Mouse (Mus musculus) MEL (cell line): ENCODE data around the gene Fam19a2. TPM values are rescaled to one million over a fixed set of nuclear protein-coding genes. Genes with fewer than 3 reads are reported as not detected.

ENCODE experiments used
- DNase-seq: peaks from one replicate; pipeline ENCODE4 v3.0.0; 2011; ENCODE audit warnings: low read depth, low spot score
- H3K27ac ChIP-seq: 2 replicates; pipeline ENCODE4 v1.5.1; 2012; ENCODE audit warnings: low read depth, mild to moderate bottlenecking, control low read depth, low read length, moderate library complexity; ENCODE audit not compliant: control insufficient read depth
- H3K27me3 ChIP-seq, 2 experiments: fragments of 150-350 bp in 1 of 2; sonication (generic) in 1 of 2; 2 replicates each; pipeline ENCODE4 v1.6.1; 2012; ENCODE audit warnings: low read length in 2 of 2, mild to moderate bottlenecking in 2 of 2, improper control_type of control experiment in 1 of 2, moderate library complexity in 1 of 2; ENCODE audit not compliant: insufficient read depth in 2 of 2, control insufficient read depth in 1 of 2
- H3K36me3 ChIP-seq, 2 experiments: 2 replicates each; pipeline ENCODE4 v1.6.1; 2012 to 2014; ENCODE audit warnings: low read length in 2 of 2, improper control_type of control experiment in 1 of 2, inconsistent platforms in 1 of 2, mild to moderate bottlenecking in 1 of 2; ENCODE audit not compliant: insufficient read depth in 2 of 2, control insufficient read depth in 1 of 2
- H3K4me1 ChIP-seq, 2 experiments: fragments of 150-350 bp in 1 of 2; sonication (generic) in 1 of 2; 2 replicates each; pipeline ENCODE4 v1.6.1; 2012; ENCODE audit warnings: low read length in 2 of 2, improper control_type of control experiment in 1 of 2, mild to moderate bottlenecking in 1 of 2; ENCODE audit not compliant: insufficient read depth in 2 of 2, control insufficient read depth in 1 of 2
- H3K4me3 ChIP-seq, 2 experiments: fragments of 150-350 bp in 1 of 2; sonication (generic) in 1 of 2; 2 replicates each; pipeline ENCODE4 v1.5.1; 2012; ENCODE audit warnings: low read depth in 2 of 2, low read length in 2 of 2, mild to moderate bottlenecking in 2 of 2, moderate library complexity in 2 of 2, control low read depth in 1 of 2, improper control_type of control experiment in 1 of 2; ENCODE audit not compliant: control insufficient read depth in 1 of 2, insufficient read depth in 1 of 2
- H3K79me2 ChIP-seq: 2 replicates; pipeline ENCODE4 v1.6.1; 2012; ENCODE audit warnings: mild to moderate bottlenecking, low read length, moderate library complexity; ENCODE audit not compliant: control insufficient read depth, poor library complexity, insufficient read depth
- H3K9ac ChIP-seq: 2 replicates; pipeline ENCODE4 v1.6.1; 2012; ENCODE audit warnings: low read depth, mild to moderate bottlenecking, control low read depth, low read length, moderate library complexity; ENCODE audit not compliant: control insufficient read depth, poor library complexity, severe bottlenecking
- H3K9me3 ChIP-seq: fragments of 150-350 bp; sonication (generic); replicated peaks from 2 replicates; pipeline ENCODE4 v1.6.1; 2012; ENCODE audit warnings: mild to moderate bottlenecking, low read length, improper control_type of control experiment, moderate library complexity; ENCODE audit not compliant: insufficient read depth
- BHLHE40 ChIP-seq: IDR thresholded peaks from 2 replicates; pipeline ENCODE4 v1.6.1; 2012; ENCODE audit warnings: low read depth, mild to moderate bottlenecking, inconsistent platforms, low read length, improper control_type of control experiment, borderline replicate concordance
- CHD1 ChIP-seq: IDR thresholded peaks from 2 replicates; pipeline ENCODE4 v1.6.1; 2012; ENCODE audit warnings: low read depth, mild to moderate bottlenecking, inconsistent platforms, low read length, improper control_type of control experiment
- E2F4 ChIP-seq: IDR thresholded peaks from 2 replicates; pipeline ENCODE4 v1.6.1; 2011; ENCODE audit warnings: low read depth, low read length, improper control_type of control experiment, borderline replicate concordance
- EP300 ChIP-seq, 2 experiments: IDR thresholded peaks; 2 replicates each; pipeline ENCODE4 v1.6.1; 2011; ENCODE audit warnings: improper control_type of control experiment in 2 of 2, low read length in 2 of 2, low read depth in 1 of 2, mild to moderate bottlenecking in 1 of 2
- ETS1 ChIP-seq: IDR thresholded peaks from 2 replicates; pipeline ENCODE4 v1.6.1; 2012; ENCODE audit warnings: low read depth, mild to moderate bottlenecking, inconsistent platforms, low read length, improper control_type of control experiment, moderate library complexity
- JUND ChIP-seq: IDR thresholded peaks from 2 replicates; pipeline ENCODE4 v1.6.1; 2011; ENCODE audit warnings: low read depth, mild to moderate bottlenecking, improper control_type of control experiment, low read length
- KAT2A ChIP-seq: conservative IDR thresholded peaks from 2 replicates; pipeline ENCODE4 v1.6.1; 2012; ENCODE audit warnings: low read depth, low read length, improper control_type of control experiment, inconsistent platforms
- MAX ChIP-seq: IDR thresholded peaks from 2 replicates; pipeline ENCODE4 v1.6.1; 2011; ENCODE audit warnings: low read length, improper control_type of control experiment
- MEF2A ChIP-seq: IDR thresholded peaks from 2 replicates; pipeline ENCODE4 v1.6.1; 2014; ENCODE audit warnings: low read depth, mild to moderate bottlenecking, inconsistent platforms, low read length, improper control_type of control experiment; ENCODE audit not compliant: poor library complexity, insufficient replicate concordance, severe bottlenecking; ENCODE audit errors: extremely low read depth
- MYC ChIP-seq: IDR thresholded peaks from 2 replicates; pipeline ENCODE4 v1.6.1; 2011; ENCODE audit warnings: low read depth, mild to moderate bottlenecking, low read length, improper control_type of control experiment, moderate library complexity
- NELFE ChIP-seq: IDR thresholded peaks from 2 replicates; pipeline ENCODE4 v1.6.1; 2011; ENCODE audit warnings: low read depth, low read length, improper control_type of control experiment
- NRF1 ChIP-seq: IDR thresholded peaks from 2 replicates; pipeline ENCODE4 v1.6.1; 2014; ENCODE audit warnings: low read depth, mild to moderate bottlenecking, inconsistent platforms, low read length, improper control_type of control experiment, moderate library complexity; ENCODE audit not compliant: poor library complexity, insufficient read depth, severe bottlenecking
- POLR2A ChIP-seq, 2 experiments: IDR thresholded peaks; 2 replicates each; pipeline ENCODE4 v1.6.1; 2011 to 2012; ENCODE audit warnings: low read length in 2 of 2, mild to moderate bottlenecking in 2 of 2, control low read depth in 1 of 2, improper control_type of control experiment in 1 of 2, low read depth in 1 of 2, moderate library complexity in 1 of 2; ENCODE audit not compliant: control insufficient read depth in 1 of 2, insufficient read depth in 1 of 2, poor library complexity in 1 of 2
- POLR2AphosphoS2 ChIP-seq: IDR thresholded peaks from 2 replicates; pipeline ENCODE4 v1.6.1; 2011; ENCODE audit warnings: low read length, improper control_type of control experiment
- POLR2AphosphoS5 ChIP-seq: IDR thresholded peaks from 2 replicates; pipeline ENCODE4 v1.6.1; 2012; ENCODE audit warnings: low read depth, borderline replicate concordance, mild to moderate bottlenecking, inconsistent platforms, low read length, moderate library complexity, mixed read lengths
- SIN3A ChIP-seq: IDR thresholded peaks from 2 replicates; pipeline ENCODE4 v1.6.1; 2012; ENCODE audit warnings: low read length, improper control_type of control experiment, inconsistent platforms
- SMC3 ChIP-seq: IDR thresholded peaks from 2 replicates; pipeline ENCODE4 v1.6.1; 2011; ENCODE audit warnings: low read depth, low read length, improper control_type of control experiment
- TCF12 ChIP-seq: IDR thresholded peaks from 2 replicates; pipeline ENCODE4 v1.6.1; 2014; ENCODE audit warnings: low read depth, mild to moderate bottlenecking, inconsistent platforms, low read length, improper control_type of control experiment, moderate library complexity
- USF2 ChIP-seq, 2 experiments: IDR thresholded peaks; 2 replicates each; pipeline ENCODE4 v1.6.1; 2011 to 2012; ENCODE audit warnings: improper control_type of control experiment in 2 of 2, low read length in 2 of 2, borderline replicate concordance in 1 of 2, inconsistent platforms in 1 of 2, low read depth in 1 of 2, mild to moderate bottlenecking in 1 of 2; ENCODE audit not compliant: insufficient read depth in 1 of 2
- ZMIZ1 ChIP-seq: IDR thresholded peaks from 2 replicates; pipeline ENCODE4 v1.6.1; 2012; ENCODE audit warnings: low read depth, mild to moderate bottlenecking, inconsistent platforms, low read length, improper control_type of control experiment, moderate library complexity
- ZNF384 ChIP-seq: IDR thresholded peaks from 2 replicates; pipeline ENCODE4 v1.6.1; 2012; ENCODE audit warnings: low read depth, mild to moderate bottlenecking, inconsistent platforms, low read length, improper control_type of control experiment
- polyA plus RNA-seq, 2 experiments: library from polyadenylated mRNA; stranded (reverse) in 1 of 2; unstranded in 1 of 2; fragments of >175 nt in 1 of 2; fragments of >200 nt in 1 of 2; gene quantifications; 2 replicates each; pipeline versions ENCODE4 v1.2.1 to v1.2.4; 2012; ENCODE audit warnings: low replicate concordance in 2 of 2, low read depth in 1 of 2; ENCODE audit not compliant: insufficient read length in 2 of 2, insufficient read depth in 1 of 2, missing spikeins in 1 of 2
- total RNA-seq: library from RNA; depleted of rRNA; stranded (reverse); fragments of 300-350 nt; gene quantifications from 2 replicates; pipeline ENCODE4 v1.2.3, GENCODE M21; 2012

Fam19a2 gene
- total and polyA plus RNA-seq, 3 experiments: not detected

DNA sequence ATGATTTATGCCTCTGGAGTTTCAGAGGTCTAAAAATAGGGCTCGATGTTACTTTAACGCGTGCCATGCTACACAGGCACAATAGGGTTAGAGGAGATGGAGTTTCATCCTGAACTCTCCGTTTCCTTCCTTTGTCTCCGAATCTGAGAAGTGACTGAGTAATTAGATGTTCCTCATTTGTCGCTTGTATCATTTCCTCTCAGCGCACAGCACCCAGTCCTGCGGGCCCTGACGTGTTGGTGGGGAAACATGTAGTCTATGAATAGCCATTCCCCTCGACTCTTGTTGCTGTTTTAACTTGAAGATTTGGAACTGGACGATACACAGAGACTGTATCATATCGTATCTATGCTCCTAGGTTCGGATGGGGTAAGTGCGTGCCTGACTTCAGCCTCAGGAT lies 96.7 kb downstream of the Fam19a2 start:
- no peak overlapping the region for H3K9ac ChIP-seq
- DNase-seq: no peak
- H3K79me2 ChIP-seq: no peaks in the 10 kb centered on the region
- no peaks in the 10 kb centered on the region for H3K36me3 ChIP-seq
- no peaks in the 10 kb centered on the region for H3K9me3 ChIP-seq
- no peaks in the 10 kb centered on the region for H3K27me3 ChIP-seq
- TF ChIP-seq EP300 (IDR thresholded peaks at IDR 0.05; ENCODE audit: low read depth in 1 of 2, low read length in 2 of 2) (no peak), MAX (no peak), KAT2A (no peak), JUND (no peak), E2F4 (no peak), TCF12 (no peak), CHD1 (no peak), NELFE (no peak), USF2 (IDR thresholded peaks at IDR 0.05; ENCODE audit: borderline replicate concordance in 1 of 2, insufficient read depth in 1 of 2, low read depth in 1 of 2, low read length in 2 of 2) (no peak), ZNF384 (no peak), BHLHE40 (no peak), SMC3 (no peak)
- H3K4me1 ChIP-seq: no peaks in the 10 kb centered on the region
- H3K27ac ChIP-seq: no peak overlapping the region
- no peak overlapping the region for H3K4me3 ChIP-seq

DNA sequence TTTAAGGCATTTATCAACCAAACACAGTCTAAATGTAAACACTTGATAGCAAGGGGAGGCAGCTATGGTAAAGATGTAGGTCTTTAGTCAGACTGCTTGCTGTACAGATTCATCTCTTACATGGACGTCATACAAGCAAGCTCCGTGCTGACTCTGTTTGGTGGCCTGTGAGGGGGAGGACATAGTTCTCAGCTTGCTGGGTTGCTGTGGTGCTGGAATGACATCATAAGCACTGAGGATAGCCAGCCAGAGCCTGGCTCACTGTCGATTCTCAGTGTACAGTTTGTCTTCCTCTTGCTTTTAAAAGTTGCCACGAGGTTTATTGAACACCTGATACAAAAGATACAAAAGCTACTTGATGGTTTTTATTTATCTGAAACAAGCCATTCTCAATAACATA lies 100.8 kb downstream of the Fam19a2 start:
- Histone ChIP-seq H3K9me3 (no peaks in the 10 kb centered on the region), H3K36me3 (no peaks in the 10 kb centered on the region)

More for the DNA sequence above, 100.8 kb downstream of the Fam19a2 start:
- Histone ChIP-seq H3K27ac (no peak overlapping the region), H3K79me2 (no peaks in the 10 kb centered on the region), H3K9ac (no peak overlapping the region), H3K4me1 (no peaks in the 10 kb centered on the region), H3K27me3 (no peaks in the 10 kb centered on the region), H3K4me3 (no peak overlapping the region)
- TF ChIP-seq MYC: no peak
- TF ChIP-seq POLR2AphosphoS5: no peak
- TF ChIP-seq SIN3A: no peak
- TF ChIP-seq SMC3: no peak
- no peak for TF ChIP-seq ETS1
- TF ChIP-seq TCF12: no peak
- TF ChIP-seq NRF1: no peak
- no peak for TF ChIP-seq ZMIZ1
- TF ChIP-seq MEF2A: no peak
- no peak for TF ChIP-seq POLR2AphosphoS2
- no peak for TF ChIP-seq POLR2A (IDR thresholded peaks at IDR 0.05; ENCODE audit: control insufficient read depth in 1 of 2, insufficient read depth in 1 of 2, low read depth in 1 of 2, low read length in 2 of 2, poor library complexity in 1 of 2)
- no peak for DNase-seq
